Mouse (Mus musculus) lung, postnatal 4 days (tissue): ENCODE results near the gene Bcar3.

Experiments used
- DNase-seq, 2 experiments: peaks; one replicate each; pipeline ENCODE4 v3.0.0; 2021

Bcar3 gene

GRCm38 (mm10) chr3:122461512-122461881 is 167.6 kb downstream of the Bcar3 start:
- DNase-seq: no peak

DNA sequence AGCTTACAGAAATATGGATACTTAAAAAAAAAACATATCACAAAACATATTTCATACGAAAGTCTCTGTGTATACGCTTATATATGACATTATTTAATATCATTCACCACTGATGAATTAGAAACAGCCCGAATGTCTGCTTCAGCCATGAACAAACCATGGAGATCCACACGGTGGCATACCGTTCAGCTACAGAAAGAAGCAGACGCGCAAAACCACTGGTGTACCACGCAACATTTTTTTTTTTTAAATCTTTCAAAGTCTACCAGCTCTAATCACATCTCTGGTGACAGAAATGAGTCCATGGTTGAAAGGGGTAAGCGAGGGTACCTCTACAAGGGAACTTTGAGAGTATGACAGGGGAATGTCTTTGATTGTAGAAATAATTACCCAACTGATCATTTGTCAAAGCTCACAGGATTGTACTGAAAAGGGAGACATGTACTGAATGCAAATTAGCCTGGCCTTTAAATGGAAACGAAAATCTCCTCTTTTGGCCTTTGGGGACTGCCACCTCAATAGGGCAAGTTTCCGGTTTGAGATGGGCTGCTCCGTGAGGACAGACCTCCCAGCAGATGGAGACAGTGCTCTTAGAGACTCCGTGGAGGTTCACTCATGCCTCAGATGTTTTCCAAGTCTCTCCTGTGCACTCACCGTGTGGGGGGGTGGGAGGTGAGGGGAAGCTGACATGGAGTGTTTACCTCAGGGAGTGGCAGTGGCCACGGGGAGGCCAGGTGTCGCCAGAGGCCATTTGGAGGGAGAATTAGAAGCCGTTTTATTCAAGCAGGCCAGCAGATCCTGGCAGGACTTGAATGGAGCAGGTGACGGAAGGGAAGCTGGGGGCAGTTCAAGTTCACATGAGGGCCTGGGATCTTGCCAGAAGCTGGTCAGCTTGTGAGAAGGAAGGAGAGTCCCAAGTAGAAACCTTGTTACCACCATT is 168.3 kb downstream of the Bcar3 start:
- DNase-seq: peak; percentile 56 to 66

GRCm38 (mm10) chr3:122463166-122463565 is 169.2 kb downstream of the Bcar3 start:
- DNase-seq: no peak

DNA sequence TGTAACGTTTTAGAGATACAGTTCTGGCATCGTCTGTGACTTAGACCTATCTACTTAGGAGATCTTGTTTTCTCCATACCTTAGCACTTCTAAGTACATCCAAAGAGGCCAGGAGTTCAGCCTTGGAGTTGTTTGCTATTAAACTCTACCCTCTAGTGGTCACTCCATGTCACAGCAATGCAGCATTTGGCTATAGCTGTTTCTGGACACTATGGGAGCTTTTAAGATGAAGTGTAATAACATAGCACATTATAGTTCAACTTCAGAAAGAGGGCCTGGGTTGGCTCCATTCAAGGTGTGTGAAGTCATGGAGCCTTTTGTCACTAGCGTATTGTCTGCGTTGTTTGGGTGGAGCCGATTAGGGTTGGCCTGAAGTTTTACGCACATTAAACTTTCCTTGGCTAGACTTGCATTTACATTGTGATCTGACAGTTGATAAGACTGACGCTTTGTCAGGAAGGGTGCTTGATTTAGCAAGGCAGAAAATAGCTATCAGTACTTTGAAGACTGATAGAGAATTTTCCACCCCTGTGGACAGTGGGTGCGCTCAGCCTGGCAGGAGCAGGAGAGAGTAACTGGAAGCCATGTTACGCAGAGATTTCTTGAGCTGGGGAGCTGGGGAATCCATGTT is 172.3 kb downstream of the Bcar3 start:
- peak in 1 of 2 experiments; percentile 71 for DNase-seq

DNA sequence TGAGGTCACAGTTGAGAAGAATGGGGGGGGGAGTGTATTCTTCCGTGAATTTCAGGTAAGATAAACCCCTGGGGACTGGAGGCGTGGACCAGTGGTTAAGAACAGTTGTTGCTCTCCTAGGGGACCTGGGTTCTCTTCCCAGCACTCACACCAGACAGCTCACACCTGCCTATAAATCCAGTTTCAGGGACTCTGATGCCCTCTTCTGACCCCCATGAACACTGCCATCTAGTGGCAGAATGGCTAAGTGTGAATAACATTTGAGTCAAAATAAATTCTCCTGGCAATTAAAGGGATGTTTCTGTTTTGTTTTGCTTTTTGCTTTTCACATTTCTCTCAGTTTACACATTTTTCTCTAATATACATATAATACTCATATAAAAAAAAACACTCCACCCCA is 174.0 kb downstream of the Bcar3 start:
- DNase-seq: peak in 1 of 2 experiments; percentile 14

GRCm38 (mm10) chr3:122470326-122471016 is 176.5 kb downstream of the Bcar3 start:
- no peak for DNase-seq

GRCm38 (mm10) chr3:122471017-122471721 is 177.2 kb downstream of the Bcar3 start:
- DNase-seq: peak in 1 of 2 experiments; percentile 16

- DNase-seq: no peak
These were observed 178.5 kb downstream of the Bcar3 start for GRCm38 (mm10) chr3:122472412-122472811.

GRCm38 (mm10) chr3:122473523-122474034 is 179.6 kb downstream of the Bcar3 start:
- no peak for DNase-seq

DNA sequence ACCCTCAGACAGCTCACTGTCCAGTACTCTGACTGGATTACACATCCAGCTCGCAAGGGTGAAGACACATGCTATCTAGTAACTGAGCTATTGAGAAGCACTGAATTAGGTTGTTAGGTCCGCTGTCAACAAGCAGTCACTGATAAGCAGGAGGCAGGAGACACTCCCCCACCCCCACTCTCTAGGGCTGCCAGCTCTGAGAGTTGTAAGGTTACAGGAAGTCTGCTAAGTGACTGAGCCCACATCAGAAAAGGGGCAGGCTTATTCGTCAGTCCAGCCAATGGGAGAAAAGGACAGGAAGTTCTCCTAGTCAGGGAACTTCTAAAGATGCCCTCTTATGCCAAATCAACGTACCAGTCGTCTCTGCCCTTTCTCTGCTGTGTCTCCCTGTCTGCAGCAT is 180.1 kb downstream of the Bcar3 start:
- DNase-seq: peak; percentile 77 to 82

GRCm38 (mm10) chr3:122474796-122475195 is 180.9 kb downstream of the Bcar3 start:
- DNase-seq: no peak

- no peak for DNase-seq
These were observed 181.8 kb downstream of the Bcar3 start for GRCm38 (mm10) chr3:122475735-122476134.

GRCm38 (mm10) chr3:122476656-122477055 is 182.7 kb downstream of the Bcar3 start:
- DNase-seq: no peak

DNA sequence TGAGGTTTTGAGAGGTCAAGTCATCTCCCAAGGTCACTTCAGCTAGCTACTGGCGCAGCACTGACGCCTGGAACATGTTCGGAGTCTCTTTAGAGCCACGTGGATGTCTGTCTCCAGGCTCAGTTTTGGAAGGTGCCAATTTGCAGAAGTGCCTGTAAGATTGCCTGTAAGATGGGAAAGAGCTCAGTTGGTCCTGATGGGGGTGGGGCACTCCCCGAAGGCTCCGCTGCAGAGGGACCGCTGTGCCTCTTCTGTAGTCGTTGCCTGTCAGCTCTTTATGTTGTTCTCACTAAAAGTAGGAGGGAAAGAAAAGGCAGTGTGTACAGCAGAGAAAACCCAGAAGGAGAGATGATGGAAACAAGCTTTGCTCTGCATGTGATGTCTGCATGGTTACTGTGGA is 183.6 kb downstream of the Bcar3 start:
- no peak for DNase-seq

- DNase-seq: no peak
These were observed 184.8 kb downstream of the Bcar3 start for GRCm38 (mm10) chr3:122478735-122479134.

DNA sequence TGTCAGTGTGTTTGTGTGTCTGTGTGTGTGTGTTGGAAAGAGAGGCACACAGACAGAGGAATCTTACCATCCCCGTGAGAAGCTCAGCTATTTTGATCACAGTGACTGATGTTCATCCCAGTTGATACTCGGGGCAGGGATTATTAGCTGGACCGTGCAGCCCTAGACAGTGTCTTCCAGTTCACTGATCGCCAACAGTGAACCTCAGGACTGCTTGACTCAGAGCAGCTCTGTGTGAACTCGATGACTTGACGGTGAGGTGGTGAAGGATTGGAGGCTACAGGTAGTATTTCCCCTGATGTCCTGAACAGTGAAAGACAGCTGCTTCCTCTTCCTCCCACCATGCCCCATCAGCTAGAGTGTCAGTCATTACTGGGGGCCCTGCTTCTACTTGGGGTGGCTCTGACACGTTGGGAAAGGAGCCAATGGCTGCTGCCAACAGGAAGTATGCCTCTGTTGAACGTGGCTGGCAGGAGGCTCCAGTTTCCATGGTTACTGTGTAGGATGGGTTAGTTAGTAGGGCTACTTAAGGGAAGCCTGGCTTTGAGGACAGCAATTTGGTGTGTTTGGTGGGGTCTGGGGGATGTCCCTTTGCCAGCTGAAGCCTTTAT is 186.2 kb downstream of the Bcar3 start:
- DNase-seq: peak in 1 of 2 experiments; percentile 38

DNA sequence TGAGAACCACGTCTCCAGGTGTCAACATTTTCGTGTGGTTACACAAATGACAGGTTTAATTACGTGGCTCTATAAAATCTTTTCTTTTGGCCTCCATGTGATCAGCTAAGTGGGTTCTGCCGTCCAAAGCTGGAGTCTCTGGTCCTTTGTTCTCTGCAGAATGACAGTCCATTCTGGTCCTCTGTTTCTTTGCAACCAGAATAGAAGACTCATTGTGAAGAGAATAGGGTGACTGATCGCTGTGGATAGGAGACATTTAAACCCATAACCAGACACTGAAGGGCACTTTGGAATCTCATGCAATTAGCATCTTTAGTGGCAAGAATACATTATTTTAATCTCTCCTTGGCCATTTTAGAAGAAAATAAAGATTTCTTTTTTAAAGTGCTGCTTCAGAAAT is 187.1 kb downstream of the Bcar3 start:
- DNase-seq: no peak

GRCm38 (mm10) chr3:122481891-122482739 is 188.2 kb downstream of the Bcar3 start:
- DNase-seq: no peak

DNA sequence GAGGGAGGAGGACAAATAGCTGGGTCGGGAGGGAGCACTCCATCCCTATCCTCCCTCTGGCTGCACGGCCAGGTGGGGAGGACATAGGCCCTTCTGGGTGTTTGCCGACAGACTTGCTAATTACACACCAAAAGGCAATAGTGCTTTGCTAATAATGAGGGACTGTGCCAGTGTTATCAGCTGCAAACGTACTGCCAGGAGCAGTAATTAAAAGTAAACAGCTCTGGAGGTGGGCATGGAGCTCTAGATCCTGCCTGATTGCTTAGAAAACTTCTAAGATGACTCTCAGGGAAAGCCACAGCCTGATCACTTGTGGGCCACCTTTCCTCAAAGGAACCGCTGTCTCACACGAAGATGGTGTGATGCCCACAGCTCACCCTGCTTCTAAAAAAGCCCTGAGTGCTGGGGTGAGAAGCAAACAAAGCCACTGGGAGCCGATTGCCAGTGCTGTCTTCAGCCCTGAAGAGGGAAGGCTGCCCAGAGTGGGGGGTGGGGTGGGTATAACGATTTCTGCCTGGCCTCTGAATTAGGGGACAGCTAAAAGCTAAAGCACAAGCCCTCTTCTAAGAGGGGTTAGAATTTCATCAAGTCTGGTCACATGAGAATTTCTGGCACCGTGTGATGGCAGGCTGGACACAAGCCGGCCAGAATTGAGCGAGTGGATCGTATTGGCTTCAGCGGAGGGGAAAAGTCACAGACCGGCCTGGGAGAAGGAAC is 189.3 kb downstream of the Bcar3 start:
- DNase-seq: peak; percentile 30 to 61

- DNase-seq: no peak
These were observed 189.8 kb downstream of the Bcar3 start for GRCm38 (mm10) chr3:122483783-122484130.

GRCm38 (mm10) chr3:122484301-122484700 is 190.4 kb downstream of the Bcar3 start:
- DNase-seq: no peak
